Mouse (Mus musculus) liver, embryonic 16.5 days (tissue): ENCODE results near the gene Clic4. TPM values are rescaled to one million over a fixed set of nuclear protein-coding genes. Genes with fewer than 3 reads are reported as not detected.
A peak's percentile ranks its signal among the peaks of the same experiment; 100 is the strongest.

Experiments
- ATAC-seq: fragments of 200-750 bp; cut with Nextera tagmentation; 2 replicates; pipeline ENCODE4 v1.8.0; 2017; ENCODE audit warnings: low read depth, mild to moderate bottlenecking, moderate number of reproducible peaks, moderate library complexity
- H3K27ac ChIP-seq: fragments of 300-500 bp; sonication (generic); 2 replicates; pipeline ENCODE4 v1.5.1; 2014; ENCODE audit warnings: mild to moderate bottlenecking, low read length
- H3K27me3 ChIP-seq: fragments of 300-500 bp; sonication (generic); 2 replicates; pipeline ENCODE4 v1.6.1; 2014; ENCODE audit warnings: low read depth, low read length, mixed read lengths; ENCODE audit not compliant: control insufficient read depth, insufficient read depth
- H3K36me3 ChIP-seq: fragments of 300-500 bp; sonication (generic); 2 replicates; pipeline ENCODE4 v1.6.1; 2014; ENCODE audit warnings: mild to moderate bottlenecking; ENCODE audit not compliant: control insufficient read depth, insufficient read depth
- H3K4me1 ChIP-seq: fragments of 300-500 bp; sonication (generic); 2 replicates; pipeline ENCODE4 v1.6.1; 2014; ENCODE audit warnings: low read depth, low read length, mixed read lengths; ENCODE audit not compliant: control insufficient read depth
- H3K4me2 ChIP-seq: fragments of 300-500 bp; sonication (generic); 2 replicates; pipeline ENCODE4 v1.6.1; 2014; ENCODE audit warnings: low read depth, low read length, mixed read lengths
- H3K4me3 ChIP-seq: fragments of 300-500 bp; sonication (generic); 2 replicates; pipeline ENCODE4 v1.5.1; 2014; ENCODE audit warnings: low read depth, mild to moderate bottlenecking, low read length
- H3K9ac ChIP-seq: fragments of 300-500 bp; sonication (generic); 2 replicates; pipeline ENCODE4 v1.6.1; 2014; ENCODE audit warnings: low read depth, low read length
- H3K9me3 ChIP-seq: fragments of 300-500 bp; sonication (generic); replicated peaks from 2 replicates; pipeline ENCODE4 v1.6.1; 2016; ENCODE audit warnings: low read length; ENCODE audit not compliant: control insufficient read depth
- WGBS: fragments of 180-500 bp; shearing (Covaris S2); extraction: QIAGEN DNeasy Blood & Tissue Kit; methylation state at CpG from one replicate; pipeline ENCODE4 v1.1.7; 2014; ENCODE audit not compliant: insufficient replicate concordance; 5-methylcytosine and 5-hydroxymethylcytosine counted together
- polyA plus RNA-seq: library from polyadenylated mRNA; unstranded; fragments of >200 nt; fragmentation: Nextera tagmentation; extraction: Ambion mirVana; gene quantifications from 2 replicates; pipeline ENCODE4 v1.2.1, GENCODE M21; 2015

Gene Clic4
- polyA plus RNA-seq, 1 experiment from 2014 or later = 110 TPM

GRCm38 (mm10) chr4:135271881-135272616, 565 bp downstream of the Clic4 start:
- Histone ChIP-seq H3K27ac (peak overlapping the region; percentile 94), H3K4me2 (peak overlapping the region; percentile 84), H3K36me3 (no peaks in the 10 kb centered on the region; the same call in 1 of the 2 replicates), H3K4me1 (peaks cover 52% of the 10 kb centered on the region), H3K27me3 (no peaks in the 10 kb centered on the region), H3K9ac (peak overlapping the region; percentile 97), H3K9me3 (no peaks in the 10 kb centered on the region), H3K4me3 (peak overlapping the region; percentile 96)
- WGBS = under 1% methylated on average over 67 of the region's 67 CpGs
- peak; percentile 57 for ATAC-seq

DNA sequence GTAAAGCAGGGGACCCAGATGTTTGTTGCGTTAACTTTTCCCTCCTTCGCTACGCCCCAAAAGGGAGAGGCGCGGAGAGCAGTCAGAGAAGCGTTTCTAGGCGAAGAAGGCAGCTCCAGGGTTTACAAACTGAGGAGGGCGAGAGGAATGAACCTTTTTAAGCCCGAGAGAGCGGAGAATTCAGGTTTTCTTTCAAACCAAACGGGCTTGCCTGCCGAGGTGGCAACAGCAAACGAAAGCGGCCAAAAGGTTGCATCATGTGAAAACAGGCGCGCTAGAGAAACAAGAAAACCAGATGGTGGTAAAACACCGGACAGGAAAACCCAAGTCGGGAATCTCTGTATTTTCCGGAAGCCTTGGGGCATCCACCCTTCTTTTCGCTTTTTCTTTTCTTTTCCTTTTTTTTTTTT, 1.2 kb downstream of the Clic4 start:
- WGBS = under 1% methylated on average over 20 of the region's 20 CpGs
- H3K9me3 ChIP-seq = no peaks in the 10 kb centered on the region
- no peak for ATAC-seq

DNA sequence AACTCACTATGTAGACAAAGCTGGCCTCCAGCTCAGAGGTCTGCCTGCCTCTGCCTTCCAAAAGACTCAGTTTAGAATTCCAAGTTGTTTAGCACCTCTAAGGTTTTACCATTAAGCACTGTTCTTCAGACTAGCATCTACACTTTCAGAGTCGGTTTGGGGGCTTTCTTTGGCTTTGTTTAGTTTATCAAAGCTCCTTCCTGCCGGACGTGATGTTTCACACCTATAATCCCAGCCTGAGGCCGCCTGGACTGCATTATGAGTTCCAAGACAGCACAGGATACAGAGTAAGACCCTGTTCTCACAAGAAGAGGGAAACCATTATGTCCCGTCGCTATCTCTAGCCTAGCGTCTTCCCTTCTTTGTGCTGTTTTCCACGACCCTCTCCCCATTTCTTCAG, 2.1 kb downstream of the Clic4 start:
- 43% methylated on average over 8 of the region's 8 CpGs for WGBS
- Histone ChIP-seq H3K9me3 (no peaks in the 10 kb centered on the region), H3K27ac (peak overlapping the region; percentile 94), H3K4me3 (peak overlapping the region; percentile 96), H3K9ac (peak overlapping the region; percentile 97), H3K4me1 (peaks cover 55% of the 10 kb centered on the region), H3K27me3 (no peaks in the 10 kb centered on the region), H3K36me3 (no peaks in the 10 kb centered on the region; the same call in 1 of the 2 replicates), H3K4me2 (peak overlapping the region; percentile 84)
- no peak for ATAC-seq

More for the DNA sequence above, 1.2 kb downstream of the Clic4 start:
- H3K4me3 ChIP-seq = peak overlapping the region; percentile 96
- H3K27ac ChIP-seq = peak overlapping the region; percentile 94
- no peaks in the 10 kb centered on the region for H3K27me3 ChIP-seq
- H3K36me3 ChIP-seq = no peaks in the 10 kb centered on the region; the same call in 1 of the 2 replicates
- H3K4me2 ChIP-seq = peak overlapping the region; percentile 84
- peak overlapping the region; percentile 97 for H3K9ac ChIP-seq
- H3K4me1 ChIP-seq = peaks cover 54% of the 10 kb centered on the region

DNA sequence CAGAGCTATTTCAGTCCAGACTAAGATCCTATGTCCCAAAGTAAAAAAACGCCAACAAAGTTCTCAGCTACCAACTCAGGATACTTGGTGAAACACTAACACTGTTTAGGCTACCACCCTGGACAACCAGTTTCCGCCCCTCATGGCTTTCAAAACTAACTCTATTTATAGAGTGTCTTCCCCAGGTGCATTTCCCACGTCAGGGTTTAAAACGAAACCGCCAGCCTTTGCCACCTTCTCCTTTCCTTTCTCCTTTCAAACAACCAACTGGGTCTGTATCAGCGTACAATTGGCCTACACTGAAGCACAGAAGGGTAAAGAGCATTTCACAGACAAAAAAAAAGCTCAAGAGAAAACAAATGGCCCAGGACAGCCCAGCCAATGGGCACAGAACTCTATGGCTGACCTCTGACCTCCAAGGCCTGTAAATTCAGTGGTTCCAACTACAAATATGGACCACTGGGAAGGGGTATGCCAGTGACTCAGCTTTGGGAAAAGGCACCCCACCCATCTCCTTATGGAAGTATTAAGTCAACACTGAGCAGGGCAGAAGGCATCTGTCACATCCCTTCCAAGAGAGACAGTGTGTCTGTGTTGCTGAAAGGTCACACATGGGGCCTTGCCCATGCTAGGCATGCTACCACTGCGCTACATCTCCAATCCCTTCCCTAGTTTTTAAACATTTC, 2.8 kb downstream of the Clic4 start:
- Histone ChIP-seq H3K36me3 (no peaks in the 10 kb centered on the region; the same call in none of the 2 replicates), H3K4me2 (peak overlapping the region; percentile 84), H3K4me3 (peak overlapping the region; percentile 96), H3K4me1 (peaks cover 53% of the 10 kb centered on the region), H3K27me3 (no peaks in the 10 kb centered on the region), H3K27ac (peak overlapping the region; percentile 94), H3K9me3 (no peaks in the 10 kb centered on the region), H3K9ac (peak overlapping the region; percentile 97)
- WGBS = 64% methylated on average over 7 of the region's 7 CpGs
- no peak for ATAC-seq

GRCm38 (mm10) chr4:135267521-135267920, 5.1 kb downstream of the Clic4 start:
- Histone ChIP-seq H3K36me3 (peaks cover under 1% of the 10 kb centered on the region), H3K27ac (no peak overlapping the region), H3K9ac (no peak overlapping the region), H3K27me3 (no peaks in the 10 kb centered on the region), H3K9me3 (no peaks in the 10 kb centered on the region), H3K4me1 (peaks cover 48% of the 10 kb centered on the region), H3K4me3 (no peak overlapping the region), H3K4me2 (0 out of 2 replicates have a peak overlapping the region, but pooled peaks have one; percentile 3)
- 76% methylated on average over 8 of the region's 8 CpGs for WGBS
- no peak for ATAC-seq

- H3K36me3 ChIP-seq = peaks cover 5% of the 10 kb centered on the region
- no peaks in the 10 kb centered on the region for H3K9me3 ChIP-seq
- H3K9ac ChIP-seq = no peak overlapping the region
- H3K4me2 ChIP-seq = 0 out of 2 replicates have a peak overlapping the region, but pooled peaks have one; percentile 3
- no peaks in the 10 kb centered on the region for H3K27me3 ChIP-seq
- H3K27ac ChIP-seq = no peak overlapping the region
- no peak for ATAC-seq
- H3K4me3 ChIP-seq = no peak overlapping the region
- H3K4me1 ChIP-seq = peaks cover 53% of the 10 kb centered on the region
- 62% methylated on average over 9 of the region's 9 CpGs for WGBS
Measured at GRCm38 (mm10) chr4:135266987-135267386, 5.6 kb downstream of the Clic4 start.

- no peak for ATAC-seq
- no peak overlapping the region for H3K4me2 ChIP-seq
- no peaks in the 10 kb centered on the region for H3K9me3 ChIP-seq
- H3K4me1 ChIP-seq = peaks cover 31% of the 10 kb centered on the region
- no peak overlapping the region for H3K27ac ChIP-seq
- no peak overlapping the region for H3K4me3 ChIP-seq
- peaks cover 11% of the 10 kb centered on the region for H3K36me3 ChIP-seq
- WGBS = 81% methylated on average over 4 of the region's 4 CpGs
- no peak overlapping the region for H3K9ac ChIP-seq
- H3K27me3 ChIP-seq = no peaks in the 10 kb centered on the region
Measured at GRCm38 (mm10) chr4:135260434-135260833, 12.2 kb downstream of the Clic4 start.

- Histone ChIP-seq H3K9ac (no peak overlapping the region), H3K27me3 (no peaks in the 10 kb centered on the region), H3K36me3 (peaks cover 11% of the 10 kb centered on the region), H3K4me1 (peaks cover 42% of the 10 kb centered on the region), H3K4me2 (no peak overlapping the region), H3K9me3 (no peaks in the 10 kb centered on the region), H3K4me3 (no peak overlapping the region), H3K27ac (no peak overlapping the region)
- ATAC-seq = no peak
- WGBS = 74% methylated on average over 7 of the region's 7 CpGs
Measured at GRCm38 (mm10) chr4:135258521-135258920, 14.1 kb downstream of the Clic4 start.
